Mouse (Mus musculus): Measurements from ENCODE around the gene Gm20481.
"Not testable (repeated sequence)": the region's sequence is repeated elsewhere in the genome, so short reads cannot be mapped to it uniquely, and the experiment has no call there.

Gm20481 gene

GRCm38 (mm10) chr17:35004075-35004717 lies 34.5 kb downstream of the Gm20481 start:
- DNase-seq, result no peak

GRCm38 (mm10) chr17:35005158-35005557 lies 35.4 kb downstream of the Gm20481 start:
- no peak for DNase-seq

GRCm38 (mm10) chr17:35005902-35006301 lies 36.2 kb downstream of the Gm20481 start:
- not testable (repeated sequence) for DNase-seq

DNA sequence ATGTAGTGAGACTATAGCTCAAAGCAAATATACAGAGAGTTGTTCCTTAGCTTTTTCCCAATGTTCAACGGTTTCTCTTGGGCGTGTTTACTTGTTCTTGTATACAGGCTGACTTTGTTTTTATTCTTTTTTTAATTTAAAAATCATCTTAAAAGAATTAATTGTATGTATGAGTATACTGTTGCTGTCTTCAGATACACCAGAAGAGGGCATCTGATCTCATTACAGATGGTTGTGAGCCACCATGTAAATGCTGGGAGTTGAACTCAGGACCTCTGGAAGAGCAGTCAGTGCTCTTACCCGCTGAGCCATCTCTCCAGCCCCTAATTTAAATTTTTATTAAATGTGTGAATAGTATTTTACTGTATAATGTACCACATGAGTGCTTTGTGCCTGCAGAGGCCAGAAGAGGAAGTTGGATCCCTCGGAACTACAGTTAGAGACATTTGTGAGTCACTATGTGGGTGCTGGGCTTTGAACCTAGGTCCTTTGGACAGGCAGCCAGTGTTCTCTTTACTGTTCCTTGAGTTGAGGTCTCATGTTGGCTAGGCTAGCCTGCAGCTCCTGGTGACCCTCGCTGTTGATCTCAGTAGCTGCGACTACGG lies 37.8 kb downstream of the Gm20481 start:
- no peak for DNase-seq

- no peak for DNase-seq
Measured at GRCm38 (mm10) chr17:35009586-35009985, 39.9 kb downstream of the Gm20481 start.

GRCm38 (mm10) chr17:35011440-35011839 lies 41.7 kb downstream of the Gm20481 start:
- no peak for DNase-seq

GRCm38 (mm10) chr17:35012430-35012829 lies 42.7 kb downstream of the Gm20481 start:
- DNase-seq, result no peak

GRCm38 (mm10) chr17:35013221-35013620 lies 43.5 kb downstream of the Gm20481 start:
- DNase-seq, result no peak

DNA sequence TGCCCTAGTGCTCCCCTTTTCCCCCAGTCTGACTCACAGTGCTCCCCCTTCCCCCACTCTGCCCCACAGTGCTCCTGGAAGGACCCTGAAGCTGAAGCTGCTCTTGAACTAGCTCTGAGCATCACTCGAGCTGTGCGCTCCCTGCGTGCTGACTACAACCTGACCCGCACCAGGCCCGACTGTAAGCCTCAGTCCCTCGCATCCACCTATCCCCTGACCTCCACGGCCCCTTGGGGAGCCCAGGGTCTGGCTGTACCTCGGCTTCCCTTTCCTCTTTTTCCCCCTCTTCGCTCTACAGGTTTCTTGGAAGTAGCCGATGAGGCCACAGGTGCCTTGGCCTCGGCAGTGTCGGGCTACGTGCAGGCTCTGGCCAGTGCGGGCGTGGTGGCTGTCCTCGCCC lies 45.6 kb downstream of the Gm20481 start:
- DNase-seq, result no peak

DNA sequence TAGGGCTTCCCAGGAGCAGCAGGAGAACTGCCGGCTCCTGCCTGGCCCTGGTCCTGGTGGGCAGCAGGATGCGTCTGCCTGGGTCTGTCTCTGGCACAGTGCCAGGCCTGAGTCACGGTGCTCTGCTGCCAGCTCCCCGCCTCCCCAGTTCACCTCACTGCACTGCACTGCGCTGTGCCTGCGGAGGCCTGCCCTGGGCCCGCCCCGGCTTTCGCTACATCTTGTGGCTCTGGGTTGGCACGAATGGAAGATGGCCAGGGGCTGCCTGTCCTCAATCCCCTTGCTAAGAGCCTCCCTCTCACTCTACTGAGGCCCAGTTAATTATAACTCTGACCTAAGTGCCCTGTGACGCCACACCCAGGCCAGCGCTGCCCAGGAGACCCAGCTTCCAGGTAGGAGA lies 46.7 kb downstream of the Gm20481 start, which contains the start of gene Vwa7:
TSS of gene Vwa7 (plus strand) at position 204 of the 400 bp plus-strand sequence.
- no peak for DNase-seq

- DNase-seq, result peak; percentile 52
Measured at GRCm38 (mm10) chr17:35016791-35017705, 47.3 kb downstream of the Gm20481 start.

DNA sequence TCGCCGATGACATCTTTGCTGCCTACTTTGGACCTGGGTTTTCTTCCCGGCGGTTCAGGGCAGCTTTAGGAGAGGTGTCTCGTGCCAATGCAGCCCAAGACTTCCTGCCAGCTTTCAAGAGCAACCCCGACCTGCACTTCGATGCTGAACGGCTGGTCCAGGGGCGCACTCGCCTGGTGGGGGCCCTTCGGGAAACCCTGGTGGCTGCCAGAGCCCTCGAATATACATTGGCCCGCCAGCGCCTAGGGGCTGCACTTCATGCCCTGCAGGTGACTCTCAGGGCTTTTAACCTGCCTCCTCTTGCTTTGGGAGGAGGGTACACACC lies 48.0 kb downstream of the Gm20481 start:
- no peak for DNase-seq

DNA sequence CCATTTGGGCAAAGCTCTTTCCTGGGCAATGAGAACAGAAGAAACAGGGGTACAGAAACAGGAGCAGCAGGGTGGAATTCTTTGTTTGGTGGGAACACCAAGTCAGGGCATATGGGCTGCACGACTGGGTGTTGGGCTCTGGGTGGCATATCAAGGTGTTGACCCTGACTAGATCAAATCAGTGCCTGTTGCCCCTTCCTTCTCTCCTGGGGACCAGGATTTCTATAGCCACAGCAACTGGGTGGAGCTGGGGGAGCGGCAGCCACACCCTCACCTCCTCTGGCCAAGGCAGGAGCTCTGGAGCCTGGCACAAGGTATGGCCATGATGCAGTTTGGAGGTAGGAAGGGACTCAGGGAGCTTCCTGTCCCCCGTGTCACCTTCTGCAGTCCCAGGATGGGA lies 48.5 kb downstream of the Gm20481 start:
- no peak for DNase-seq

DNA sequence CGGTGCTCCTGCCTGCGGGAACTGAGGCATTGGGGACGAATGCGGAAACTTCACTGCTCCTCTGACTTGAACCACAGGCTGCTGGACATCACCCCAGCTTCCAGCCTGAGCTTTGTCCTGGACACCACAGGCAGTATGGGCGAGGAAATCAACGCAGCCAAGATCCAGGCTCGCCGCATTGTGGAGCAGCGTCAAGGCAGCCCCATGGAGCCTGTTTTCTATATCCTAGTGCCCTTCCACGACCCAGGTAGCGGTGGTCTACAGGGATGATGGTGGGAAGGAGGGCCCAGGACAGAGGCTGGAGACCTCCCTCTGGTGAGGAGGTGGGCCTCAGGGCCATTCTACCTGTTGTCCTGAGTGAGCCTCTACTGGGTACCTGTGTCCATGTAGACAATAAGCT lies 50.2 kb downstream of the Gm20481 start:
- DNase-seq, result no peak

GRCm38 (mm10) chr17:35020551-35020950 lies 50.8 kb downstream of the Gm20481 start:
- DNase-seq, result no peak

DNA sequence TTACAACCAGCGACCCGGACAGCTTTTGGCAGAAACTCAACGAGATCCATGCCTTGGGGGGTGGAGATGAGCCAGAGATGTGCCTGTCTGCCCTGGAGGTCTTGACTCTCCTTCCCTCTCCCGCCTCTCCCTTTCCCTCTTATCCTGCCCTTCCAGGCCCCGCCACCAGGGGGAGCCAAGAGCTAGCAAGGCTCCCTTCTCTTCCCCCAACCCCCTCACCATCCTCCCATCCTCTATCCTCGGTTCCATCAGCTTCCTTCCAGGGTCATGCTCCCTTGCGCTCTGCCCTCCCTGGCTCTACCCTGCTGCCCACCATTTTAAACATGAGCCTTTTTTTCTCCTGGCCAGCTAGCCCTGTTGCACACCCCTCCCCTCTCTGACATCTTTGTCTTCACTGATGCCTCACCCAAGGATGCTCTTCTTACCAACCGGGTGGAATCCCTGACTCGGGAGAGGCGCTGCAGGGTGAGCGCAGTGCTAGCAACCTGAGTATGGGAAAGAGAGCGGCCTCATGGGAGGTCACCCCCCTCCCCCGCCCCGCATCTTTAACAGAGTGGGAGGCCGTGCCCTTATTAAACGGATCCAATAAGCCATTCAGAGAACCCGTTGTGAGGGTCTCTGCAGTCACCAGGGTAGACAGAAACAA lies 51.6 kb downstream of the Gm20481 start:
- peak; percentile 97 for DNase-seq

Measured in thymus, postnatal 4 days (tissue).